Mouse (Mus musculus): Measurements from ENCODE around the gene Prnp.

- TF ChIP-seq CTCF (IDR thresholded peaks at IDR 0.05; ENCODE audit: low read depth) (no peak), EP300 (optimal IDR thresholded peaks at IDR 0.05) (no peak)
These were observed 3.0 kb downstream of the Prnp start for GRCm38 (mm10) chr2:131912526-131913258.

Measured in stomach, postnatal 0 days (tissue).